Mouse (Mus musculus) midbrain, postnatal 0 days (tissue): ENCODE data around the gene Uba2. TPM values are rescaled to one million over a fixed set of nuclear protein-coding genes. Genes with fewer than 3 reads are reported as not detected.

Experiments used
- ATAC-seq: fragments of 200-750 bp; cut with Nextera tagmentation; 2 replicates; pipeline ENCODE4 v1.8.0; 2017; ENCODE audit warnings: moderate number of reproducible peaks, mild to moderate bottlenecking, moderate TSS enrichment, moderate library complexity; ENCODE audit not compliant: low FRiP score
- DNase-seq: peaks from one replicate; pipeline ENCODE4 v3.0.0-alpha.2; 2015; ENCODE audit warnings: low spot score
- H3K27ac ChIP-seq: fragments of 300-500 bp; sonication (generic); 2 replicates; pipeline ENCODE4 v1.5.1; 2014; ENCODE audit warnings: low read depth, mild to moderate bottlenecking, low read length, mixed read lengths
- H3K27me3 ChIP-seq: fragments of 300-500 bp; sonication (generic); 2 replicates; pipeline ENCODE4 v1.6.1; 2014; ENCODE audit warnings: low read length, control low read depth, mixed read lengths; ENCODE audit not compliant: insufficient read depth
- H3K36me3 ChIP-seq: fragments of 300-500 bp; sonication (generic); 2 replicates; pipeline ENCODE4 v1.6.1; 2014; ENCODE audit warnings: low read length, control low read depth, mixed read lengths; ENCODE audit not compliant: insufficient read depth
- H3K4me1 ChIP-seq: fragments of 300-500 bp; sonication (generic); 2 replicates; pipeline ENCODE4 v1.6.1; 2014; ENCODE audit warnings: mild to moderate bottlenecking, control low read depth, antibody characterized with exemption, low read length, mixed read lengths; ENCODE audit not compliant: insufficient read depth
- H3K4me2 ChIP-seq: fragments of 300-500 bp; sonication (generic); 2 replicates; pipeline ENCODE4 v1.6.1; 2014; ENCODE audit warnings: low read depth, mild to moderate bottlenecking, low read length, mixed read lengths; ENCODE audit not compliant: poor library complexity, severe bottlenecking
- H3K4me3 ChIP-seq: fragments of 300-500 bp; sonication (generic); 2 replicates; pipeline ENCODE4 v1.5.1; 2014; ENCODE audit warnings: low read depth, mild to moderate bottlenecking, low read length, moderate library complexity
- H3K9ac ChIP-seq: fragments of 300-500 bp; sonication (generic); replicated peaks from 2 replicates; pipeline ENCODE4 v1.6.1; 2014; ENCODE audit warnings: mild to moderate bottlenecking, low read length, moderate library complexity, mixed read lengths; ENCODE audit not compliant: poor library complexity, severe bottlenecking
- H3K9me3 ChIP-seq: fragments of 300-500 bp; sonication (generic); 2 replicates; pipeline ENCODE4 v1.6.1; 2016; ENCODE audit warnings: low read length, control low read depth
- CTCF ChIP-seq: IDR thresholded peaks from 2 replicates; pipeline ENCODE4 v1.5.1; 2016; ENCODE audit warnings: antibody characterized with exemption, mild to moderate bottlenecking
- WGBS: fragments of 180-500 bp; shearing (Covaris S2); extraction: QIAGEN DNeasy Blood & Tissue Kit; methylation state at CpG from one replicate; pipeline ENCODE4 v1.1.7; 2014; 5-methylcytosine and 5-hydroxymethylcytosine counted together
- polyA plus RNA-seq: library from polyadenylated mRNA; unstranded; fragments of >200 nt; fragmentation: Nextera tagmentation; extraction: Ambion mirVana; gene quantifications from 2 replicates; pipeline ENCODE4 v1.2.1, GENCODE M21; 2015
- total RNA-seq: library from RNA; depleted of rRNA; stranded (reverse); fragments of >200 nt; gene quantifications from 2 replicates; pipeline ENCODE4 v1.2.3, GENCODE M21; 2014

Gene Uba2
- total and polyA plus RNA-seq, 2 experiments from 2014 or later: 120 to 142 TPM

- ATAC-seq (no peak), DNase-seq (no peak)
- Histone ChIP-seq H3K4me2 (no peak overlapping the region), H3K4me3 (no peak overlapping the region), H3K4me1 (no peaks in the 10 kb centered on the region), H3K36me3 (no peaks in the 10 kb centered on the region), H3K9ac (no peak overlapping the region), H3K9me3 (no peaks in the 10 kb centered on the region), H3K27me3 (no peaks in the 10 kb centered on the region), H3K27ac (no peak overlapping the region)
- 67% methylated on average over 1 of the region's 1 CpGs for WGBS
- TF ChIP-seq CTCF: 0 out of 2 replicates have a peak, but pooled peaks have one; percentile 11
Measured at GRCm38 (mm10) chr7:34172251-34172650, 2.9 kb upstream of the Uba2 start.

- Histone ChIP-seq H3K4me3 (peak overlapping the region; percentile 88), H3K4me1 (no peaks in the 10 kb centered on the region), H3K27me3 (no peaks in the 10 kb centered on the region), H3K9me3 (no peaks in the 10 kb centered on the region), H3K9ac (peak overlapping the region; percentile 90), H3K4me2 (peak overlapping the region; percentile 65), H3K27ac (peak overlapping the region; percentile 84), H3K36me3 (peaks cover 3% of the 10 kb centered on the region; the same call in 1 of the 2 replicates)
- ATAC-seq (peak; percentile 95), DNase-seq (peak; percentile 91)
- 9% methylated on average over 30 of the region's 30 CpGs for WGBS
- no peak for TF ChIP-seq CTCF
Measured at GRCm38 (mm10) chr7:34168470-34169251, 738 bp downstream of the Uba2 start.

- WGBS: under 1% methylated on average over 51 of the region's 54 CpGs
Measured at GRCm38 (mm10) chr7:34167766-34168469, 1.5 kb downstream of the Uba2 start.

GRCm38 (mm10) chr7:34166850-34167249, 2.5 kb downstream of the Uba2 start:
- no peak overlapping the region for H3K9ac ChIP-seq
- H3K4me3 ChIP-seq: no peak overlapping the region
- no peak for ATAC-seq
- WGBS: 50% methylated on average over 4 of the region's 4 CpGs
- no peak overlapping the region for H3K4me2 ChIP-seq
- H3K27me3 ChIP-seq: no peaks in the 10 kb centered on the region
- no peaks in the 10 kb centered on the region for H3K9me3 ChIP-seq
- peaks cover 18% of the 10 kb centered on the region for H3K36me3 ChIP-seq
- peak; percentile 46 for TF ChIP-seq CTCF
- no peak overlapping the region for H3K27ac ChIP-seq
- DNase-seq: no peak
- no peaks in the 10 kb centered on the region for H3K4me1 ChIP-seq

More at GRCm38 (mm10) chr7:34167766-34168469, 1.5 kb downstream of the Uba2 start:
- H3K4me1 ChIP-seq: no peaks in the 10 kb centered on the region
- H3K27ac ChIP-seq: peak overlapping the region; percentile 84
- H3K9me3 ChIP-seq: no peaks in the 10 kb centered on the region
- TF ChIP-seq CTCF: no peak
- H3K27me3 ChIP-seq: no peaks in the 10 kb centered on the region
- DNase-seq (no peak), ATAC-seq (peak; percentile 29)
- peaks cover 9% of the 10 kb centered on the region; the same call in 1 of the 2 replicates for H3K36me3 ChIP-seq
- peak overlapping the region; percentile 88 for H3K4me3 ChIP-seq
- H3K9ac ChIP-seq: peak overlapping the region; percentile 90
- H3K4me2 ChIP-seq: peak overlapping the region; percentile 65

- no peaks in the 10 kb centered on the region for H3K9me3 ChIP-seq
- H3K36me3 ChIP-seq: peaks cover 26% of the 10 kb centered on the region
- H3K4me2 ChIP-seq: no peak overlapping the region
- H3K4me3 ChIP-seq: no peak overlapping the region
- no peak overlapping the region for H3K27ac ChIP-seq
- TF ChIP-seq CTCF: 0 out of 2 replicates have a peak, but pooled peaks have one; percentile 5
- WGBS: 88% methylated on average over 3 of the region's 3 CpGs
- H3K27me3 ChIP-seq: no peaks in the 10 kb centered on the region
- ATAC-seq (no peak), DNase-seq (no peak)
- H3K9ac ChIP-seq: no peak overlapping the region
- H3K4me1 ChIP-seq: no peaks in the 10 kb centered on the region
Measured at GRCm38 (mm10) chr7:34165999-34166398, 3.4 kb downstream of the Uba2 start.

GRCm38 (mm10) chr7:34164671-34165070, 4.7 kb downstream of the Uba2 start:
- H3K9ac ChIP-seq: no peak overlapping the region
- no peak overlapping the region for H3K27ac ChIP-seq
- ATAC-seq (no peak), DNase-seq (no peak)
- H3K27me3 ChIP-seq: no peaks in the 10 kb centered on the region
- 91% methylated on average over 7 of the region's 7 CpGs for WGBS
- H3K4me1 ChIP-seq: no peaks in the 10 kb centered on the region
- H3K4me3 ChIP-seq: no peak overlapping the region
- no peak overlapping the region for H3K4me2 ChIP-seq
- TF ChIP-seq CTCF: no peak
- H3K9me3 ChIP-seq: no peaks in the 10 kb centered on the region
- peaks cover 36% of the 10 kb centered on the region for H3K36me3 ChIP-seq
